In genomic region chrX:93982193-93982592, GRCm38 (mm10) we compare ENCODE assay signal across 23 mouse cellular contexts. TPM values are rescaled to one million over a fixed set of nuclear protein-coding genes. Genes with fewer than 3 reads are reported as not detected.
"Had no signal": no experiment of that assay in that cellular context is flagged by ENCODE, and none has a peak within 500 bp of the region (broad histone marks: within the 10 kb centered on the region; RNA-seq: fewer than 3 reads in every experiment).

No protein-coding gene starts in this region.

- H3K4me3 ChIP-seq: lung, embryonic 15.5 days; midbrain, embryonic 13.5 days; midbrain, embryonic 15.5 days; neural tube, embryonic 12.5 days had no signal

- H3K27ac ChIP-seq: liver, embryonic 14.5 days; lung, embryonic 15.5 days; macrophage; midbrain, embryonic 13.5 days; midbrain, embryonic 15.5 days; neural tube, embryonic 12.5 days had no signal

- DNase-seq: lung, adult 2 months; lung, postnatal 14 days; lung, postnatal 36 days; right cerebral cortex, postnatal 25 days; right cerebral cortex, postnatal 4 days; spleen, adult 18-20 months; thymus, adult 18-20 months; thymus, postnatal 14 days; thymus, postnatal 36 days had no signal

- H3K36me3 ChIP-seq: lung, embryonic 15.5 days; midbrain, embryonic 13.5 days; midbrain, embryonic 15.5 days; neural tube, embryonic 12.5 days had no signal

- ATAC-seq: lung, postnatal 0 days; midbrain, embryonic 13.5 days; midbrain, embryonic 15.5 days had no signal

- H3K4me1 ChIP-seq: lung, embryonic 15.5 days; midbrain, embryonic 13.5 days; midbrain, embryonic 15.5 days; neural tube, embryonic 12.5 days had no signal

- H3K4me2 ChIP-seq: lung, embryonic 15.5 days; midbrain, embryonic 11.5 days; midbrain, embryonic 13.5 days; midbrain, embryonic 15.5 days; neural tube, embryonic 12.5 days had no signal

- H3K27me3 ChIP-seq: neural tube, embryonic 12.5 days had no signal

- H3K9me3 ChIP-seq: lung, embryonic 15.5 days; midbrain, embryonic 13.5 days; midbrain, embryonic 15.5 days; neural tube, embryonic 12.5 days had no signal

- H3K9ac ChIP-seq: liver, embryonic 14.5 days; lung, embryonic 15.5 days; midbrain, embryonic 13.5 days; midbrain, embryonic 15.5 days; neural tube, embryonic 12.5 days had no signal

RNA-seq across cellular contexts. Expression of gene AU015836, which starts 13.7 kb away (rescaled TPM):
- total RNA-seq: midbrain, postnatal 0 days; monocyte, adult 5-6 weeks; neutrophil, adult 5-6 weeks had no signal
- polyA plus RNA-seq: lung, embryonic 15.5 days; lung, postnatal 0 days; macrophage; midbrain, embryonic 13.5 days; midbrain, embryonic 15.5 days; midbrain, postnatal 0 days; neural tube, embryonic 12.5 days; neural tube, embryonic 14.5 days; small intestine, adult 2 months; thymus, postnatal 0 days had no signal
